Mouse (Mus musculus): ENCODE data around the gene Disc1. TPM values are rescaled to one million over a fixed set of nuclear protein-coding genes. Genes with fewer than 3 reads are reported as not detected.

Gene Disc1
- 0.28 and 0.35 TPM in 2 replicates for polyA plus RNA-seq (2021; fragmentation: Nextera tagmentation)
- long read RNA-seq, experiment 1, partial matches to known transcripts, result 0 of 1 reads
- long read RNA-seq, experiment 1, other reads (novel, unspliced or antisense), result 1 of 1 reads
- long read RNA-seq, experiment 2, partial matches to known transcripts, result 1 of 9 reads
- long read RNA-seq, experiment 2, other reads (novel, unspliced or antisense), result 7 of 9 reads

DNA sequence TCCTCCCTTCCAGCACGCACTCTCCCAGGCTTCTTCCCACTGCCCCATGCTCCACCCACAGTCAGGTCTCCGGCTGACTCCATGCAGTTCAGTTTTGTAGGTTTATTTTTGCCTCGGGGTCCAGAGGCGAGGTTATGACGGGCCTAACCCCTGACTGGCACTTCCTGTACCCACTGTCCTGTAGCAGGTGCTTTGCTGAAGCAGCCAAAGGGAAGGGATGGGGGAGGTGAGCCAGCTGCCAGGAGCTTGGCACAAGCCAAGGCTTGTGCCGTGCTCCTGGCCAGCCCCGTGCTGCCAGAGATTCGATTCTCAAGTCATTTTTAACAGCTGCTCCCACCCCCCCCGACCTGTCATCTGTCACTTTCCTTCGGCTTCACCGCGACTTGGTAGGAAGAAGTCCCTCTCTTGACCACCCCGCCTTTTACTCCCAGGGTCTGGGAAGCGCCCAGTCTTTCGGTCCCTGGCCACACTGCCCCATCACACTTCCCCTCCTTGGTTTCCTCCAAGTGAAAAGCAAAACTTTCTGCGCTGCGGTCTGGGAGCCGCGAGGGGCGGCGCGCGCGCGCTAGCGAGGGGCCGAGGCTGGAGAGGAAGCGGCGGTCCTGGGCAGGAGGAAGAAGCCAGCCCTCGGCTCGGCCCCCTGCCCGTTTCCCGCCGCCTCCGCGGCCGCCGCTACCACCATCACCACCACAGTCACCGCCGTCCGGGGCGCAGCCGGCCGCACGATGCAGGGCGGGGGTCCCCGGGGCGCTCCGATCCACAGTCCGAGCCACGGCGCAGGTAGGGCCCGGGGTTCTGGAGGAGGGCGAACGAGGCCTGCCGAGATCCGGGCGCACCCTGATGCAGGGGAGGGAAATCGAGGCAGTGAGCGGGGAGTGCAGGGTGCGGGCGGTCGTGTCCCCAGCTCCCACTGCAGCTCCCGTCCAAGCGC lies at the start of gene Disc1:
Disc1 (plus strand) TSS at position 691 of the 931 bp plus-strand sequence.

GRCm38 (mm10) chr8:125012695-125013627 lies 41.0 kb upstream of the Disc1 start, which contains the start of gene Tsnax:
TSS of gene Tsnax (plus strand) at chr8:125012997.

Small RNA genes lying within 50 kb of the gene (microRNA-seq; reads per million reads assigned to microRNA genes)
- not detected for gene Gm22197

Other genes starting within 250 kb of the Disc1 start
- gene Gnpat, start 191.2 kb upstream of the Disc1 start, polyA plus RNA-seq (2021; fragmentation: Nextera tagmentation), result 43.6 and 48.2 TPM in 2 replicates
- gene 2810004N23Rik, start 191.1 kb upstream of the Disc1 start, polyA plus RNA-seq (2021; fragmentation: Nextera tagmentation), result 15.6 and 18.1 TPM in 2 replicates
- 2.6 and 2.7 TPM in 2 replicates for gene Exoc8, start 156.5 kb upstream of the Disc1 start, polyA plus RNA-seq (2021; fragmentation: Nextera tagmentation)
- 2.4 and 3.3 TPM in 2 replicates for gene Sprtn, start 156.3 kb upstream of the Disc1 start, polyA plus RNA-seq (2021; fragmentation: Nextera tagmentation)
- gene Egln1, start 104.9 kb upstream of the Disc1 start, polyA plus RNA-seq (2021; fragmentation: Nextera tagmentation), result 7.5 and 7.8 TPM in 2 replicates
- gene Tsnax, start 41.2 kb upstream of the Disc1 start, polyA plus RNA-seq (2021; fragmentation: Nextera tagmentation), result 172 and 186 TPM in 2 replicates

Data from layer of hippocampus, adult 6 months (tissue).